Mouse (Mus musculus): ENCODE results near the gene Akap5.

The Akap5 gene

DNA sequence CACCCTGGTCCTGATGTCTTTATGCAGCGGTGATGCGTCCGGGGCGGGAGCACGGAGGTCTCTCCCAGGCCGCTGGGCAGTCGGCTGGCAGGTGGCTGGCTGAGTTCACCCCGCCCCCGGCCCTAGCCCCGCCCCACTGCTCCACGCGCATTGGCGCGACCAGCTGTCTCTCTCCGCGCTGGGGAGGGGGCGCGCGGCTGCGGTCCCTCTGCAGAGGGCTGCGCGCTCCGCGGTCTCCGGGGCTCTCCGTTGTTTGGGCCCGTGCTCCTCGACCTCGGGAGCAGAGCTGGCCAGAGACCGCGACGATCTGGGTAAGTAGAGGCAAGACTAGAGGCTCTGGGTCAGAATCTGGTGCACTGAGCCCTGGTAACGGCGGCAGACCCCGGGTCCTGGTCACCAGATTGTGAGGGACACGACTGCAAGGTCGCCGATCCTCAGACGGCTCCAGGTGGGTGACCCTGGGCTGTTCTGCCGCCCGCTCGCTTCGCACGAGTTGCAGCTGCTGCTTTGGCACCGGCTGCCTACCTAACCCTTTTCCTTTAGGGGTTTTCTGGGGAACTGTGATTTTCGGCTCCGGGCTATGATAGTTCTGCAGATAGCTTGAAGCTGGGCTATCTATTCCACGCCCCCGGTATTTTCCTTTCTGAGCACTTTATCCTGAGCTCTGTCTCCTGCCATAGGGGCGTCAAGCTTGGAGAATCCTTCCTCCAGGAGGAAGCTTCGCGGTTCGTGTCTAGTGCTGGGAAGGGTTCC is at the start of gene Akap5:
Gene Akap5 (plus strand): TSS at position 213 of the 753 bp plus-strand sequence.
- no peak for DNase-seq (ENCODE audit: low spot score)

DNA sequence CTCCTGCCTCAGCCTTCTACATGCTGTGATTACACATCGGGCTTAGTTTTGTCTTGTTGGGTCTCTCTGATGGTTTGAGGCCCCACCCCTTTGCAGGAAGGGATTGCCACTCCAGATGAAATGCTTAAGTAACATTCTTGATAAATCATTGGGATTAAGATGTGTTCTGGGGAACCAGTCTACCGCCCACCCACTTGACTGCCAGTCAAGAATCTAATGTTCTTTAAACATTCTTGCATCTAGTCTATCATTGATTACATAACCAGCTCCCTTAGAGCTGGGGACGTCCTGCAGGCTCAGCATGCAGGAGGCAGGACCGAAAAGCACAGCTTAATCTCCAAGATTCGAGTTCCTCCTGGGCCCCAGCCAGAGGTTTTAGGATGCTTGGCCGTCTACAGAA is 46.5 kb upstream of the Akap5 start:
- DNase-seq (ENCODE audit: low spot score), result no peak

DNA sequence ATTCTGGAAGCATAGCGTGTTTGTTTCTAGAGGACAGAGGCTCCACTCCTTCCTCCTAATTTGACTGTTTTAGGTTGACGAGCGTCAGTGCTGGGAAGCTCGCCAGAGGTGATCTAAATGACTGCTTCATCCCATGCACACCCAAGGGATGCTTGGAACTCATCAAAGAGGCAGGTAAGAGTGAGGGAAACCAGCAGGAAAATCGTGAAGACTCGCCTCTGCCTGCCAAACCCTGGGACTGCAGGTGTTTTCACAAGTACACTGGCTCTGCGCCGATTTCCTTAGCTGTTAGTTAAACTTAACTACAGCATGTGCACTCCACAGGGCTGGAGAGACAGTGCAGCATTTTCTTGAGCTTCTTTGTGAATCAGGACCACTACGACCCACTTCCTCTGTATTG is 44.1 kb upstream of the Akap5 start:
- no peak for DNase-seq (ENCODE audit: low spot score)

DNA sequence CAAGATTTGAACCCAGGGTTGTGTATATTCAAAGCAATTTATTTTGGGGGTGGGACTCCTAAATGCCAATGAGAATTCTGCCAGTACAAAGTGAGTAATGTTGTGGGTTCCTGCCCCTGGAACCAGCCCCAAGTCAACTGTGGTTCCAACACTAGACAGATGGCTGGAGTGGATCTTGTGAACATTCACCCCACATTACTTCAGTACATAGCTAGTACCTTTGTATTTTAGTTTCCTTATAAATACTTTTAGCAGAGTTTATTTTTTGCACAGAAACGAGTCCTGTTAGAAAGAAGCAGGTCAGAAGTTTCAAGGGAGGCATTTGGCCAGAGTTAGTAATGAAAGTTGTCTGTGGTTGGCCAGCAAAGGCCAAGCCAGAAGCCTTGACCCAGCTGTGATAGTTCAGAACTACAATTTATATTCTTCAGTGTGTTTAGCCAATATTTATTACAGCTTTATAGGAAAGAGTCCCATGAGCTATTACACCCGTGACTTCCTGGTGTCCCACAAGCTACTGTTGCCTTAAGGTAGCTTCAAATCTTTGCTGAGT is 43.5 kb upstream of the Akap5 start:
- no peak for DNase-seq (ENCODE audit: low spot score)

DNA sequence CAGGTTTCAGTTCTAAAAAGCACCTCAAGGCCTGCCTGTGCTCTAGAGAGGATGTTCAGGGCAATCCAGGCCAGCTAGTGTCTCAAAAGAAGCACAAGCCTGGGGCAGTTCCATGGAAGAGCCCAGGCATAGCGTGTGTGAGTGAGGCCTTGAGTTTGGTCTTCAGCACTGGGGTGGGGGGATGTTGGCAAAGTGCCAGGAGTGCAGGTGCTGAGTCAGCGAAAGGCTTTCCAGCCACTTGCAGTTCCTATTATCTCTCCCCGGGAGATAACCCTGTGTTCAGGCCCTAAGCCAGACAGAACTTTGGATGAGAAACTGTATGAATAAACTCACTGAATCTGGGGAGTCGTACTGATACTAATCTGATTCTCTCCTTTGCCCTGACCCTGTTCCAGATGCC is 42.6 kb upstream of the Akap5 start:
- no peak for DNase-seq (ENCODE audit: low spot score)

DNA sequence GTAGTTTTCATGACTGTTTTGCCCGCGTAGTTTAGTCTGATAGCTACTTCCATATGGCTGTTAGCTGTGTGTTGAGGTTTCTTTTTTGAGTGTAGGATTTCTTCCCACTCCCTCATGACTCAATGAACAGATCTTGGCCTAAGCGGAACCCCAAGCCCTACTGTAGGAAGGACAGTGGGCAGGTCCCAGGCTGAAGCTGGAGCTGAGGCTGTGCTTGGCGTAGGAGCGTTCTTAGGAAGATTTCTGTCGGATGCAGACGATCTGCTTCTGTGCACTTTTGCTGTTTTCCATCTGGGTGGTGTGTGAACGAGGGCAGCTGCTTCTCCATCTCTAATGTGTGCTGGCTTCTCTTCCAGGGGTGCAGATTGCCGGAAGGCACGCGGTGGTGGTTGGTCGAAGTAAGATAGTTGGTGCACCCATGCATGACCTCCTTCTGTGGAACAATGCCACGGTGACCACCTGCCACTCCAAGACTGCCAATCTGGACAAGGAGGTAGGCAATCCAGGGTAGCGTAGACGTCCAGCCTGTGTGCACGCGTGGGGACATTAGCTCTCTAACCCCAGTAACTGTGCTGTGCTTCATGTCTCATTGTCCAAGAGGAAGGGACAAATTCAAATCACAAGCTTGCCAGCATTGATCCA is 42.0 kb upstream of the Akap5 start:
- DNase-seq (ENCODE audit: low spot score), result no peak

DNA sequence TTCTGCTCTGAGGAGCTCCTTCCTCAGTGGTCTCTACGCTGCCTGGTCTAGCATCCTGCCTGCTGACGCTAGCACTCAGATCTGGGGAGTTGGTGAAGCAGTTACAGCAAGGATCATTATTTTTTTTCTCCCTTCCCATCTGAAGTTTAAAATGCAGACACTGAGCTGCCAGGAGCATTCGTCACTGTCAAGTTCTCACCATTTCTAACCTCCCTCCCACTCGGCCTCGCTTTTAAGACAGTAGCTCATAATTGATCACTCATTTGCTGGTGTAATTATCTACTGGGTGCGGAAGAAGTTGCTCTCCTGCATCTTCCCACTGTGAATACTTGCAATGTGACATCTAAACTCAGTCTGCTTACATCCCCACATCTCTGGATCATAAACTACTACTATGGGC is 39.3 kb upstream of the Akap5 start:
- DNase-seq (ENCODE audit: low spot score), result no peak

DNA sequence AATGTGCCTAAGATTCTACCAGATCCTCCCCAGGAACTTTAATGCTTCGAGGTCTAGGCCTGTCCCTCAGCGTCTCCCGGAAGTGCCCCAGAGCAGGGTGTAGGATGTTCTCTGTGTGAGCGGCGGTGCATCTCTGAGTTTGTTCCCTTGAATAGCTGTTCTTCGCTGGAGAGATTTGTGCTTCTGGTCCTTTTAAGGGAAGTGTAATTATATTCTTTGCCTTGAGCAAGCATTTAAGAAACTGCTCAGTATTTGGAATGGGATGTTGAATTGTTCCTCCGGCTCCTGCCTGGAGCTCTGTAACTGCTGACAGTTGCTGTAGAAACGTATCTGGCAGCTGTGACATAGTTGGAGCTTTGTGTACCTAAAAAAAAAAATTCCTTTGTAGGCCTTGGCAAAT is 36.7 kb upstream of the Akap5 start:
- DNase-seq (ENCODE audit: low spot score), result no peak

DNA sequence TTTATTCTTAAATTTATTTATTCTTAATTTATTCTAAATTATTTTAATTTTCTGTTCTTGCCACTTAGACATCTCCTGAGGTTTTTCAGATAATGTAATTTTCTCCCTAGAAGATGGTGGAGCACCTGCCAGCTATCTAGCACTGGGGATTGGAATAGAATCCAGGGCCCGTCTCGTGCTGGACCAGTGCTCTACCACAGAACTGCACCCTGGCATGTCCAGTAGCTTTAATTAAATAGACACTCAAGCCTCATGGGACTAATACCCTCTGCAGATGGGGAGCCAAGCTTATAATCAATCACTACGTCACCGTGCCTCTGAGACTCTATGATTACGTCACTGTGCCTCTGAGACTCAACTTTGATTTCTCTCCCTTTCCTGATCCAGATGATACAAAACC is 36.2 kb upstream of the Akap5 start:
- no peak for DNase-seq (ENCODE audit: low spot score)

DNA sequence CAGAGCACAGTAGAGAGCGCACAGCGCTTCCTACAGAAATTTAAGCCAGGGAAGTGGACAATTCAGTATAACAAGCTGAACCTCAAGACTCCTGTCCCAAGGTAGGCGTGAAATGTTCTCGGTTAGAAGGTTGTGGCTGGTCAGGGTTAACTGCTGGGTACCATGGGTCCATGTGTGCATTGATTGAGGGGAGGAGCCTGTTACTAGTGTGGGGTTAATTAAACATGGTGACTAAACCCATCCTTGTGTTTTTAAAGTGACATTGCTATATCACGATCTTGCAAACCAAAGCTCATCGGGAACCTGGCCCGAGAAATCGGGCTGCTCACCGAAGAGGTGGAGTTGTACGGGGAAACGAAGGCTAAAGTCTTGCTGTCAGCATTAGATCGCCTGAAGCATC is 35.3 kb upstream of the Akap5 start:
- no peak for DNase-seq (ENCODE audit: low spot score)

DNA sequence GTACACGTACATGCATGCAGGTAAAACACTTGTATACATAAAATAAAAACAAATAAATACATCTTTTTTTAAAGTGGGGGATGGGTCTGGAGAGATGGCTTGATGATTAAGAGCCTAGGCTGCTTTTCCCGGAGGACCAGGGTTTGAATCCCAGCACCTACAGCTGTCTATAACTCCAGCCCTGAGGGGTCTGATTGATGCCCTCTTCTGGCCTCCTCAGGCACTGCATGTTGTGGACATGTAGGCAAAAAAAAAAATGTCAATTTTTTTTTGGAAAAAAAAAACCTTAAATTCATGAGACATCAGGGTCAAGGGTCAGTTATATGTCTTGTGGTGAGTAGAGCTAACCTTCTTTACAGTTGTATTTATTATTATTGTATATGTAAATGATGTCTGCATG is 34.4 kb upstream of the Akap5 start:
- no peak for DNase-seq (ENCODE audit: low spot score)

DNA sequence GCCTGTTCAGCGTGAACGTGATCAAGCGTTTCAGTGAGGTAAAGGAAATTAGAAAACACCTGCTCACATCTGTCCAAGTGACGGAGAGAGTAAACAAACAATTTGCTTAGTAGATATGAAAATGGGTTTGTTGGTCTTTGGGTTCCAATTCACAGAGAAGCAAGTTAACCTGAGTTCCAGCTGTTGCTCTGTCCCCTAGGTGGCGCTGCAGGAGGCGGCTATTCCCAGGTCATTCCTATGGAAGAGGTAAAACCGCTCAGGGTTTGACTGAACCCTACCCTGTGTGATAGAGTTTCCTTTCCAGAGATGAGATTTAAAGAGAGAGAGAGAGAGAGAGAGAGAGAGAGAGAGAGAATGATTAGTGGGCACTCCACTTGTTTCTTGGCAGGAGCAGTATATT is 31.5 kb upstream of the Akap5 start:
- DNase-seq (ENCODE audit: low spot score), result peak; percentile 12

DNA sequence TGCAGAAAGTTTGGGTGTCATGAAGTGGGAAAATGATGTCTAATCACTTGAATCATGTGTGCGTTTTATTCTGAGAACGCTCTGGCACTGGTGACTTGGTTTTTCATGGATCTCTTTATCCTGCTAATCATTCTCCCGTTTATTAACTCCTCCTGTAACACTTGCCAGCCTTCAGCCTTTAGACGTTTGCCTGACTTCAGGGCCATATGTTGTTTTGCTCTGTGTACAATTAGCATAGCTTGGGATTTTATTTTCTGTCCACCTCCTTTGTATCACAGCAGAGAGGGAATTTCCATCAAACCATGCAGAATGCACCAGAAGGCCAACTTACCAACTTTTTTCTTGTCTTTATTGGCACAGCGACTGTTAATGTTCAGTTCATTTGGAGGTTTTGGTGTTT is 26.9 kb upstream of the Akap5 start:
- DNase-seq (ENCODE audit: low spot score), result no peak

DNA sequence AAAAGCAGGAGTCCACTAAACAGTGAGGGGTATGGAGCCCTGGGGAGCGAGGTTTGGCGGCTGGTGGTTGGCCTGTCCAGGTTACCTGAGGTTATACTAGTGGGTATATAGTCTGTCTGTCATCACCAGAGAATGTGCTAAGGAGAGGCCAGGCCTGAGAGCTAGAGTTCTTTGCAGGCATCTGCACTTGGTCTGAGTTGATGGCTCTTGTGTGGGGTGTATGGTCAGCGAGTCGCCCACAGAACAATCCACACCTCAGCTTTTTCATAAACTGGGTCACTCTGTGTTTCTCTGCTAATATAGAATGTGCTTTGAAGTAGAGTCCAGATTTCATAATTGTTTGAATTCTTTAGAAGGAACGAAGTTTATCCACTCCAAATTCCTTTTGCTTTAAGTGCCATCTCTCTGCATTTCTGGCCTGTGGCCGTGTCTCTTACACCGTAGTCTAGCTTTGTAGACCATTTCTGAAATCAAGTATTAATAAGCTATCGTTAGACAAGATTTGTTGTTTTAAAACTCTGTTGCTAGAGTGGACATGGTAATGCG is 25.3 kb upstream of the Akap5 start:
- DNase-seq (ENCODE audit: low spot score), result no peak

DNA sequence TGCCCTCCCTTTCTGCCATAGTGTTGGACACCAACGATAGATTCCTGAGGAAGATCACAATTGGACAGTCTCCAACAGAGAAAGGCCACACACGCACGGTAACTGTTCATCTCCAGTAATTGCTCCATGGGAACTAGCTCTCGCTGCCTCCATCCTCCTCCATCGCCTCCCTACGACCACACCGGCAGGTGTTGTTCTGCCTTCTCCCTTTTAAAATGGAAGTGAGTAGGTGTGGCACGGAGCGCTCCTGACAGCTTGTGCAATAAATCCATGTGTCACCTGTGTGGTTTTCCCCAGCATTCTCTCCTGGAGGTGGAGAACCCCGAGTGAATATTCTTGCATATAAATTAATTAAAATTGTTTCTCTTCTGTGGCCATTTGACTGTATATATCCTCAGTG is 24.3 kb upstream of the Akap5 start:
- DNase-seq (ENCODE audit: low spot score), result no peak

DNA sequence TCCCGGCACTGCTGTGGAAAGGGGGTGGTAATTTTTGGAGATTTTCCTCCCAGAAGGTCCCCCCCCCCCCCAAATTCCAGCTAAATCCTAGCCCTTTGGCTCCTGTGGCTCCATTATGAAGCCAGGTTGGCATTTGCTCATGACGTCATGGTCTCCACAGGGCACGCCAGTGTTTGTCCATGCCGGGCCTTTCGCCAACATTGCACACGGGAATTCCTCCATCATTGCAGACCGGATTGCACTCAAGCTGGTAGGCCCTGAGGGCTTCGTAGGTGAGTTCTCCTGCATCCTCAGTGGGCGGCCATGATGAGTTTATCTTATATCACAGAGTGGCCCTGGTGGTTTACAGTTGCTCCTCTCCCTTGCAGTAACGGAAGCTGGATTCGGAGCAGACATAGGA is 21.2 kb upstream of the Akap5 start:
- DNase-seq (ENCODE audit: low spot score), result no peak

DNA sequence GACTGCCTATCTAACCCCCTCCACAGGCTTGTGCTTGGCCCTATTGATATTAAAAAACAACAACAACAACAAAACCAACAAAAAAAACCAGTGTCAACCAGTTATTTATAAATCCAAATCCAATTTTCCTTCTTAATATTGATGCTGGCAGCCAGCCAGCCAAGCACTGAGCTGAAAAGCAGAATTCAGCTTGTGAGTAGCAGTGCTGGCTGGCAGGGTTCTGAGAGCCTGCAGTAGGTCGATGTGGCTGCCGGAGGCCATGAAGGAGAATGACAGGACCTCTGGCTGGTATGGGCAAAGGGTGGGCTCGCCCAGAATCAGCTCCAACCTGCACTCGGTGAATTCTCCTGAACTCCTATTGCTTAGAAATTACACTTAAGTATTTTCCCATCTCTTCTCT is 20.5 kb upstream of the Akap5 start:
- no peak for DNase-seq (ENCODE audit: low spot score)

DNA sequence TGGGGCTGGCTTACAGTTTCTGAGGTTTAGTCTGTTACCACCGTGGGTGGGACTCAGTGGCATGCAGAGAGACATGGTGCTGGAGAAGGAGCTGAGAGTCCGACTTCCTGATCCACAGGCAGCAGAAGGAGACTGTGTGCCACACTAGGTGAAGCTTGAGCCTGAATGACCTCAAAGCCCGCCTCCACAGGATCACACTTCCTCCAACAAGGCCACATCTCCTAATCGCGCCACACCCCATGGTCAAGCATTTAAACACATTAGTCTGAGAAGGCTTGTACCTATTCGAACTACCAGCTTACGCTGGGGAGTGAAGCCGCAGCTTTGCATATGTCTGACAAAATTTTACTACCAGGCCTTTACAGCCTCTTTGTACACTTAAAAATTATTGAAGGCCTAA is 19.6 kb upstream of the Akap5 start:
- DNase-seq (ENCODE audit: low spot score), result no peak

DNA sequence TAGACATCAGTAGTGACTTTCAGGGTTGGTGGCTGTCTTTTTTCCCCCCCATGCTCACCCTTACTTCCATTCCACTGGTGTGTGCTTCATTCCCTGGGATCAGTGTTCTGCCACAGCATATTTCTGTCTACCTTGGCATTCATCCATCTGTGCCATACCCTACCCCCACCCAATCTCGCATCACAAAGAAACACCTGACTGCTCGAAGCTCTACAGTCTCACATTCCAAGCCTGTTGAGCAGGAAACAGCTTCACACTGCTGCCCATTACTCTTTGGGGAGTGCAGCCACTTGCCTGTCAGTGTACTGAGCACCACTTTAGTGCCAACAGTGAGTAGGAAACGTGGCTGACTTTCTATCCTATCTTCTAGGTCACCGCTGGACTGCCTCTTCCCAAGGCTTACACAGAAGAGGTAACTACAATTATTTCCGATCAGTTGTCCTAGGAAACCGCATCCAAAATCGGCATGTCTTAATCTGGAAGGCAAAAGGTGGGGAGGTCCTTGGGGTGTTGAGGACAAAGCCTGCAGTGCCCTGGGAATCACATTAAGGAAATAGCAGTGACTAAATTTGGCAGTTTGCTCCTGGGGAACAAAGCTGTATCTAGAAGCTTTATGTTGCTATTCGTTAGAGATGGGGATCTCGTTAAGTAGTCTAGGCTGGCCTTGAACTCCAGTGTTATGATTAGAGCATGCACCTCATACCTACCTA is 17.7 kb upstream of the Akap5 start:
- DNase-seq (ENCODE audit: low spot score), result no peak

DNA sequence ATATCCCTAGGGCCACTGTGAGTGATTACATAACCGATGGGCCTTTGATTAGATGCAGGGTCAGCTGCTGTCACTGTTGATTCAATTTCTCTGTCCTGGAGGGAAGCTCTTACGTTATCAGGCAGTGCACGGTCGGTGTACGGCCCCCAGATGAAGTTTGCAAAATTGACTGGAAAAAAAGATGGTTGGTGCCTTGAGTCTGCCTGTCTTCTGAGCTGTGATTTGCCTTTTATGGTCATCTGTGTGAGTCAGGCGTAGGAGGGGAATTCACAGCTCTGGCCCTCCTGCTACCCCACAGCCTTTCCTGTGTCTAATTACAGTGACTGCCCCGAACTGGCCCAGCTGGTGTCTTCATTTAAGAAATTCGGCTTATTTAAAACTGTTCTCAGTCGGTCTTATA is 16.7 kb upstream of the Akap5 start:
- no peak for DNase-seq (ENCODE audit: low spot score)

DNA sequence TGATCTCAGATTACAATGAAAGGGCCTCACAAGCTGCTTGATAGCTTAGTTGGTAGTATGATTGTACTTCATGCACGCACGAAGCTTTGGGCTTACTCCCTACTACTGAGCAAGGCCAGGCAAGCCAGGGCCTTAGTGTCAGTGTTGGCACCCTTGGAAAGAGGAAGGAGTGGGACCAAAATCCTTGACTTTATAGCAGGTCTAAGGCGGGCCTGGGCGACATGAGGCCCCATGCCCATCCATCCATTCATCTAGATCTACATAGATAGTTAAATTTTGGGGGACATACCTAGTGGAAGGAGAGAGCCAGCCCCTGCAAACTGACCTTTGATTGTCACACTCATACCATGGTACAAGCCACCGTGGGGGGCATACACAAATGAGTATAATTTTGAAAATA is 16.3 kb upstream of the Akap5 start:
- DNase-seq (ENCODE audit: low spot score), result no peak

DNA sequence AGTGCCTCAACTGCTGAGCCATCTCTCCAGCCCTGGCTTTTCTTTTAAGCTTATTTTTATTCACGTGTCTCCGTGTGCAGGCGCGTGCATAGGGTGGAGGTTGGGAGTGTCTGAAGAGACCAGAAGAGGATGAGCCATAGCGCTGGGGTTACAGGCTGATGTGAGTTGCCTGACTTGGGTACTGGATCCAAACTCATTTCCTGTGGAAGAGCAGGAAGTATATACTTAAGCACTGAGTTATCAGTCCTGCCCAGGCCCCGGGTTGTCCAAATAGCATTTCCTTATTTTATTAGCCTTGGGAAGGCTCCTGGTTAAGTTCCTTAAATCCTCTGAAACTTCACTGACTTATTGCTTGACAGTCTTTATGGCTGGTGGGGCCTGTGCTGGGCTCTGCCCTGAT is 14.7 kb upstream of the Akap5 start:
- DNase-seq (ENCODE audit: low spot score), result no peak

DNA sequence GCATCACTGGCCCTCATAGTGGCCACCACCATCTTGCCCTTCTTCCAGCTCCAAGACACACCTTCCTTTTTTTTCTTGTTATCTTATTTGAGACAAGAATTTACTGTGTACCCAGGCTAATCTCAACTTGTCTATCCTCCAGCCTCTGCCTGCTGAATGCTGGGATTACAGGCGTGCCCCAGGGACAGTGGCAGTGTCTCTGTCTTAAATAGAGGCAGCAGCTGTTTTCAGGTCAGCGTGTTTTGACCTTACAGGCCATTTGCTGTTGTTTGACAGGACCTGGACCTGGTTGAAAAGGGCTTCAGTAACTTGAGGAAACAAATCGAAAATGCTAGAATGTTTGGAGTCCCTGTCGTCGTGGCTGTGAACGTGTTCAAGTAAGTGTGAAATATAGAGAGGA is 14.1 kb upstream of the Akap5 start:
- no peak for DNase-seq (ENCODE audit: low spot score)
